8 mouse cellular contexts compared by ENCODE assay signal in the genomic region with DNA sequence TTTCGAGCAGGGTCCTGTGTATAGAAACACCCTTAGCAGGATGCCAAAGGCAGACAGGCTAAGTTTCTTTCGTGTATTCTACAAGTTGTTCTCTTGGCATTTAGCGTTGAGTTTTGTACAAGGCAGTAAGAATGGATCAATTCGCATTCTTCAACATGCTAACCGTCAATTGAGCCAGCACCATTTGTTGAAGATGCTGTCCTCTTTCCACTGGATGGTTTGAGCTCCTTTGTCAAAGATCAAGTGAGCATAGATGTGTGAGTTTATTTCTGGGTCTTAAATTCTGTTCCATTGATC.
DNase-seq lines count a peak whose midpoint lies in the region; ATAC-seq and TF ChIP-seq lines count a peak whose summit lies in the region.
"Not testable (repeated sequence)": the region's sequence is repeated elsewhere in the genome, so short reads cannot be mapped to it uniquely, and the experiment has no call there.

No protein-coding gene starts in this region.

- not testable (repeated sequence) for TF ChIP-seq POLR2A in CH12.LX (IDR thresholded peaks at IDR 0.05; ENCODE audit: low read depth, low read length); brain, embryonic 14.5 days (IDR thresholded peaks at IDR 0.05; ENCODE audit: borderline replicate concordance, extremely low read depth, insufficient read depth, insufficient read length, poor library complexity, severe bottlenecking)

- H3K27me3 ChIP-seq in CH12.LX (replicated peaks); erythroblast, embryonic 14.5 days (ENCODE audit: control insufficient read depth); heart, embryonic 15.5 days; kidney, embryonic 14.5 days (ENCODE audit: control insufficient read depth, insufficient read depth, low read length); liver, embryonic 15.5 days; midbrain, embryonic 16.5 days (ENCODE audit: control insufficient read depth, insufficient read depth, low read depth, low read length); stomach, embryonic 16.5 days (ENCODE audit: control insufficient read depth, insufficient read depth, low read length): not testable (repeated sequence)

- peak overlapping the region; percentile 46 for H3K27ac ChIP-seq in CH12.LX (ENCODE audit: insufficient read depth, low read depth)
- peak overlapping the region; percentile 73 for H3K27ac ChIP-seq in heart, embryonic 15.5 days
- not testable (repeated sequence) for H3K27ac ChIP-seq in kidney, embryonic 14.5 days (ENCODE audit: low read depth, low read length); stomach, embryonic 16.5 days (ENCODE audit: low read length)
- peak overlapping the region; percentile 55 for H3K27ac ChIP-seq in liver, embryonic 15.5 days (replicated peaks)
- H3K27ac ChIP-seq in midbrain, embryonic 16.5 days (ENCODE audit: low read length), result peak overlapping the region; percentile 67

- H3K79me2 ChIP-seq in CH12.LX (replicated peaks; ENCODE audit: control insufficient read depth, extremely low read depth, insufficient read depth, poor library complexity, severe bottlenecking), result peaks cover 15% of the 10 kb centered on the region

- H3K4me3 ChIP-seq in CH12.LX (replicated peaks in 1 of 3; ENCODE audit: low read depth in 2 of 3, low read length in 2 of 3, poor library complexity in 1 of 3), result peak overlapping the region; percentile 50 to 89 (median 78)
- peak overlapping the region; percentile 64 for H3K4me3 ChIP-seq in erythroblast, embryonic 14.5 days (replicated peaks)
- peak overlapping the region; percentile 59 for H3K4me3 ChIP-seq in heart, embryonic 15.5 days
- peak overlapping the region; percentile 48 for H3K4me3 ChIP-seq in kidney, embryonic 14.5 days (ENCODE audit: low read length)
- peak overlapping the region; percentile 63 for H3K4me3 ChIP-seq in liver, embryonic 15.5 days (replicated peaks)
- H3K4me3 ChIP-seq in midbrain, embryonic 16.5 days (ENCODE audit: low read depth, low read length), result peak overlapping the region; percentile 54
- peak overlapping the region; percentile 66 for H3K4me3 ChIP-seq in stomach, embryonic 16.5 days (replicated peaks; ENCODE audit: low read length)

- not testable (repeated sequence) for H3K36me3 ChIP-seq in CH12.LX (replicated peaks in 1 of 2; ENCODE audit: control insufficient read depth in 1 of 2, insufficient read depth in 1 of 2, low read length in 1 of 2); erythroblast, embryonic 14.5 days (ENCODE audit: control insufficient read depth); heart, embryonic 15.5 days; kidney, embryonic 14.5 days (ENCODE audit: control insufficient read depth, insufficient read depth, low read length); liver, embryonic 15.5 days (replicated peaks); midbrain, embryonic 16.5 days (ENCODE audit: control insufficient read depth, insufficient read depth, low read length); stomach, embryonic 16.5 days (ENCODE audit: control insufficient read depth, insufficient read depth, low read length)

- in situ Hi-C loops in CH12.LX (cut with MboI; ENCODE audit: low pct_ligation_motif_present, low pct_unique_long_range_greater_than_20kb, low sequenced_read_pairs), result not testable (repeated sequence)

- under 1% methylated on average over 5 of the region's 5 CpGs for WGBS in heart, embryonic 15.5 days
- 2% methylated on average over 5 of the region's 5 CpGs for WGBS in kidney, embryonic 14.5 days
- WGBS in liver, embryonic 15.5 days (ENCODE audit: insufficient replicate concordance), result 0% methylated on average over 5 of the region's 5 CpGs
- 2% methylated on average over 5 of the region's 5 CpGs for WGBS in midbrain, embryonic 16.5 days
- WGBS in stomach, embryonic 16.5 days, result under 1% methylated on average over 5 of the region's 5 CpGs

- H3K4me1 ChIP-seq in CH12.LX (ENCODE audit: control insufficient read depth in 1 of 2, insufficient read depth in 2 of 2); erythroblast, embryonic 14.5 days (ENCODE audit: control insufficient read depth); heart, embryonic 15.5 days (replicated peaks); kidney, embryonic 14.5 days (ENCODE audit: control insufficient read depth, insufficient read depth, low read length); liver, embryonic 15.5 days (replicated peaks); midbrain, embryonic 16.5 days (ENCODE audit: control insufficient read depth, insufficient read depth, low read length); stomach, embryonic 16.5 days (ENCODE audit: control insufficient read depth, insufficient read depth, low read length): not testable (repeated sequence)

- ATAC-seq in heart, embryonic 15.5 days (replicated peaks; ENCODE audit: insufficient number of reproducible peaks, insufficient read depth, low FRiP score, low read depth); kidney, embryonic 14.5 days (ENCODE audit: low FRiP score, low TSS enrichment); liver, embryonic 15.5 days (ENCODE audit: insufficient read depth); stomach, embryonic 16.5 days (ENCODE audit: insufficient read depth, low FRiP score): not testable (repeated sequence)
- ATAC-seq in midbrain, embryonic 16.5 days, result peak; percentile 5; the same call in 1 of the 2 replicates

- TF ChIP-seq CTCF in CH12.LX (conservative IDR thresholded peaks at IDR 0.05 in 1 of 2, IDR thresholded peaks at IDR 0.05 in 1 of 2; ENCODE audit: low read depth in 2 of 2, low read length in 2 of 2); brain, embryonic 14.5 days (IDR thresholded peaks at IDR 0.05; ENCODE audit: borderline replicate concordance, extremely low read depth, insufficient read depth, insufficient read length): not testable (repeated sequence)

- not testable (repeated sequence) for H3K9me3 ChIP-seq in CH12.LX (replicated peaks; ENCODE audit: low read length); erythroblast, embryonic 14.5 days (ENCODE audit: control insufficient read depth, low read length); heart, embryonic 15.5 days (replicated peaks); kidney, embryonic 14.5 days (ENCODE audit: control insufficient read depth, low read length); liver, embryonic 15.5 days (replicated peaks); midbrain, embryonic 16.5 days (replicated peaks; ENCODE audit: control insufficient read depth, low read length, poor library complexity, severe bottlenecking); stomach, embryonic 16.5 days (replicated peaks; ENCODE audit: control insufficient read depth, low read length)

- peak overlapping the region; percentile 82 for H3K9ac ChIP-seq in CH12.LX (ENCODE audit: insufficient read depth, low read depth)
- H3K9ac ChIP-seq in heart, embryonic 15.5 days, result peak overlapping the region; percentile 66
- peak overlapping the region; percentile 55; the same call in 1 of the 2 replicates for H3K9ac ChIP-seq in kidney, embryonic 14.5 days (ENCODE audit: low read depth, low read length)
- H3K9ac ChIP-seq in liver, embryonic 15.5 days, result peak overlapping the region; percentile 52
- peak overlapping the region; percentile 32 for H3K9ac ChIP-seq in midbrain, embryonic 16.5 days (ENCODE audit: low read depth, low read length)
- peak overlapping the region; percentile 66 for H3K9ac ChIP-seq in stomach, embryonic 16.5 days (ENCODE audit: low read length)

- DNase-seq in CH12.LX (ENCODE audit: extremely low read depth), result peak; percentile 21
- DNase-seq in brain, embryonic 14.5 days (ENCODE audit: low read depth), result peak; percentile 27

- not testable (repeated sequence) for TF ChIP-seq RAD21 in CH12.LX (IDR thresholded peaks at IDR 0.05; ENCODE audit: low read depth, low read length)

- peak overlapping the region; percentile 61 for H3K4me2 ChIP-seq in CH12.LX (ENCODE audit: insufficient read depth, low read depth, poor library complexity, severe bottlenecking)
- peak overlapping the region; percentile 67 for H3K4me2 ChIP-seq in heart, embryonic 15.5 days
- H3K4me2 ChIP-seq in kidney, embryonic 14.5 days (replicated peaks; ENCODE audit: low read depth, low read length), result peak overlapping the region; percentile 50
- peak overlapping the region; percentile 70 for H3K4me2 ChIP-seq in liver, embryonic 15.5 days
- H3K4me2 ChIP-seq in midbrain, embryonic 16.5 days (ENCODE audit: low read length), result peak overlapping the region; percentile 60
- H3K4me2 ChIP-seq in stomach, embryonic 16.5 days (ENCODE audit: low read depth, low read length), result peak overlapping the region; percentile 60

- dilution Hi-C loops in CH12.LX (cut with MboI; ENCODE audit: extremely low pct_ligation_motif_present, extremely low pct_unique_long_range_greater_than_20kb, low sequenced_read_pairs), result not testable (repeated sequence)

- TF ChIP-seq EP300 in CH12.LX (IDR thresholded peaks at IDR 0.05; ENCODE audit: low read length), result not testable (repeated sequence)

TF ChIP-seq in CH12.LX, 34 proteins besides CTCF, POLR2A, EP300 and RAD21:
- peak; percentile 8; the same call in 1 of the 2 replicates for TF ChIP-seq SIN3A (IDR thresholded peaks at IDR 0.05; ENCODE audit: low read length)
- 0 out of 2 replicates have a peak, but pooled peaks have one; percentile 2 for TF ChIP-seq MYC (IDR thresholded peaks at IDR 0.05; ENCODE audit: low read depth, low read length)

Comparison
In these comparisons a context has a peak if more than half of its experiments do, and no peak if none do; other contexts are left out.
1. H3K9ac ChIP-seq: peak in every context shown above with its lines; median percentile 82 in CH12.LX; 66 in heart, embryonic 15.5 days; 66 in stomach, embryonic 16.5 days; 55 in kidney, embryonic 14.5 days; 52 in liver, embryonic 15.5 days; 32 in midbrain, embryonic 16.5 days.